Mouse (Mus musculus): ENCODE data around the gene Ube2v1.
"Not testable (repeated sequence)": the region's sequence is repeated elsewhere in the genome, so short reads cannot be mapped to it uniquely, and the experiment has no call there.

Ube2v1 gene

DNA sequence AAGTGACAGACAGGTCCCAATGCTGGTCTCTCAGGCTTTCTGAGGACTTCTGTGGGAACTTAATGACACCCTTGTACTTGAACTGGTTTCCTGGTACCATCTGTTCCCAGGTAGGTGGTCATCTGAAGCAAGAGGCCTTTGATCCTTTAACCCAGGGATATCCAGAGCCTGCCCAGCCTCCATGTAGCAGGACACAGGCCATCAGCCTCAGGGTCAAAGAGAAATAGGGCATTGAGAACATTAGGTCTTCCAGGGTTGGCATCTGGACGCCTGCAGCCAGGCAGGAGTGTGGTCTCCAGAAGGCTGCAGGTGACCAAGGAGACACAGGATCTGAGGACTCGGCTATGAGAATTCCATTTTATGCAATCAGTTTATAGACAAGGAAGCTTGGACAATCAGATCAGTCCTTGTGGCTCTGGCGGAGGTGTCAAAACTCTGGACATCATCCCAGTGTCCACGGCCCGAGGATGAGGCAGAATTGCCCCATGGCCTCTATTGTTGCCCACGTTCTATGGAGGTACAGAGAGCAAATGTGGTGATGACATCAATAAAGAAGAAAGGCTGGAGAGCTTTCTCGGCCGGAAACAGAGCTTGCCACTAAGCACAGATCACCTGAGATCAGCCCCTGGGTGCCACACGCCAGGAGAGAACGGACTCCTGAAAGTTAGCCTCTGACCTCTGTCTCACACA, 23.2 kb upstream of the Ube2v1 start:
- DNase-seq (ENCODE audit: low spot score in 2 of 2), result no peak

DNA sequence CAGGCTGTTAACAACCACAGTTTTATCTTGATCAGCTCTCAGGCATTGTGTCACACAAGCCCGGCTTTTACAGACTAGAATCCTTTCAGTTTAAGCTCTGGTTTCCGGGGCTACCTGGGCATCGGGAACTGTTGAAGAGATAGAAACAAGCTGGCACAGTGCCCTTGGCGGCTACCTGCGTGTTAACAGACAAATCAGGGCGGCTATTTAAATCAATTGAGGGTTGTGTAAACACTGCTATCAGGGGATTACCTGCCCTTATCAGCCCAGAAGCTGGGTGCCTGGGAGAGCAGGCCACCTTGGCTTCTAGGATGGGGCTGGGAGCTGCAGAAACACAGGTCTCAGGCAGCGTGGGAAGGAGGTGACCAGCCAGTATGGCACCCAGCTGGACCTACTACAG, 20.8 kb upstream of the Ube2v1 start:
- DNase-seq (ENCODE audit: low spot score in 2 of 2), result no peak

DNA sequence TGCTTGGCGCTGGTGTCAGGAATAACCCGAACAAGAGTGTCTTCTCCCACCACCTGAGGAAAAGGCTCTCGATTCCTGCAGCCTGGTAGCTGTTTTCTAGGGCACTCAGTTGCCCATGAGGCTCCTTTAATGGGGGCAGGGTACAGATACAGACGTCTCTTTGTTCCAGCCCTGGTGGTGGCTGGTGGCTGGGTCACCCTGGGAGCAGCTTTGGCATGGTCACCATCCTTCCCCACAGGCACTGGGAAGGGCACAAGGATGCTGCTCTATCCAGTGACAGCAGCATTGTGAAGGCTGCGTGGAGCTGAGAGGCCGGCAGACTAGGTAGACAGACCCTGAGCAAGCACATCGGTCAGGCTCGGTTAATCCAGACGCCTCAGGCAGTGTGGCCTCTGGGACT, 19.7 kb upstream of the Ube2v1 start:
- DNase-seq (ENCODE audit: low spot score in 2 of 2), result no peak

DNA sequence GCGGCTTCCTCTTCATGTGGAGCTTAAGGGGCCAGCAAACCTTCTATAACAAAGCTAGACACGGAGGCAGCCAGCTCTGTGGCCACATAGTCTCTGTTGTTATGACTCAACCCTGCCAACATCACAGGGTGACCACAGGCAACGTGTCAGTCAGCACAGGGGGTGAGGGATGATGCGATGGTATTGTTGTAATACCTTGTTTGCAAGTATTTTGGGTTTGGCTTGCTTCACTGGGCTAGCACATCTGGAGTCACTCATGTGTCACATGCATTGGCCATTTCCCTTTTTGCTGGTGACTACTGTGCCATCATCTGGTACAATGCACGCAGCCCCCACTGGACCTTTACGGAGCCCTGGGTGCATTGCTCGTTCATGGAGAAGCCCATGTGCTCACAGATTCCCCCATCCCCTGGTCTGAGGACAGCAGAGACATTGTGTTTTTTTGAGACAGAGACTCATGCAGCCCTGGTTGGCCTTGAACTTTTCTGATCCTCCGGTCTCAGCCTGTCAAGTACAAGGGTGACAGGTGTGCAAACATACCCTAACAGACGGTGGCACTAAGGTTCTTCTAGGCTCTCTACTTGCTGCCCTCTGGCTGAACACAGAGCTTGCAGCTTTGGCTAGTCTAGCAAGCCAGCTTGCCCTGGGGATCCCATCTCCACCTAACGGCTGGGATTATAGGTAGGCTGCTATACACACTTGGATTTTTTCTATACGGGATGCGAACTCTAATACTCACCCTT, 17.6 kb upstream of the Ube2v1 start:
- no peak for DNase-seq (ENCODE audit: low spot score in 2 of 2)

DNA sequence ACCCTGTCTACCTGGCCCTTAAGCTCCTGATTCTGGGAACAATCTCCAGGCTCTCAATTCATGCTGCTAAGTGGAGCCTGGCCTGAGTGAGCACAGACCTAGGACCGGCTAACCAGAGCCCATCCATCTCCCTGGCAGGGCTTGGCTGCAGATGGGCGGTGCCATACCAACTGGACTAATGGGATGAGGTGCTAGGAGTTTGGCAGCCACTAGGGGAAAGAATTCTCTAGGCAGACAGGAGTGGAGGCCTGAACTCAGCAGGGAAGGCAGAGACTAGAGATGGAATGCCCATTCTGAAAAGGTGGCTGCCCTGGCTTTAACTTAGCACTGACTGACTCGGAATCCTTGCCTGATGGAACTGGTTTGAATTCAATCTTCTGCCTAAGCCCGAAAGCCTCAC, 14.5 kb upstream of the Ube2v1 start:
- no peak for DNase-seq (ENCODE audit: low spot score in 2 of 2)

DNA sequence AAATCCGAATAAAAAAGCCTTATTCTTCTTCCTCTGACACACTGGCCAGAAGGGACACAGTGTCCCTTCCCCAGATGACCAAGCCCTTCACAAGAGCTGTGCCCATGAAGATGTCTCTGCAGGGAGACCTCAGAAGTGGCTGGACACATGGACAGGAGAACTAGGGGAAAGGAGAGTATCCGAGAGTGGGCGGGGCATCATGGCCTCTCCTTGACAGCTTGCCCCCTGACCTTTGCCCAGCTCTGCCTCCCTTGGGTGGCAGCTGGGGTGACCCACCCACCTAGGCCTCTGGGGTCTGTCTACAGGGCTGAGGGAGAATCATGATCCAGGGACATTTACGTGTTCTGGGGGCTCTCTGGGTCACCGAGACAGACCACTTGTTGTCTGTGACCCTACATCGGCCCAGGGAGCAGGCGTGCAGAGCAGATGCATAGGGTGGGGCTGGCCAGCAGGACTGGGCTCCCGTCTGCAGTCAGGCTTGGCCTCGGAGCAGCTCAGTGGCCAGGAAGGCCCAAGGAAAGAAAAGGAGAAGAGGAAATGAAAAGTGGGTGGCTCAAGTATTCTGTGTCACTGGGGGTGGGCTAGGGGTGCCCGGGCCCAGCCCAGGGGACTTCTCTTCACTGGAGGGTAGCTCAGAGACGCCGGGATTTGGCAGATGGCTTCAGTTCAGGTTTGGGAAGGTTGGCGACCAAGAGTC, 11.6 kb upstream of the Ube2v1 start:
- DNase-seq (ENCODE audit: low spot score in 2 of 2), result not testable (repeated sequence)

DNA sequence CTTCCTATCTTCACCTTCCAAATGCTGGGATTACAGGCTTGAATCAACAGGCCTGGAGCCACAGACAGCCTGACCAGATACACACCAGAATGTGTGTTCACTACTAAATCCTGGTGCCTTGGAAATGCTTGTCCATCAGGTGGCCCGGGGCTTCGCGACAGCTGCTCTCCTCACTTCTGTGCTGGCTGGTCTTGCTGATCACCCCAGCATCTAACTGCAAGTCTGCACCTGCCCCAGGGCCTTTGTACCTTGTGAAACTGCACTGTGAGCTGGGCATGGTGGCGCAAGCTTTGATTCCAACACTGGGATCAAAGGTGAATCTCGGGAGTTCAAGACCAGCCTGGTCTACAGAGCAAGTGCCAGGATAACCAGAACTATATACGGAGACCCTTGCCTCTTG, 10.3 kb upstream of the Ube2v1 start:
- DNase-seq (ENCODE audit: low spot score in 2 of 2), result no peak

DNA sequence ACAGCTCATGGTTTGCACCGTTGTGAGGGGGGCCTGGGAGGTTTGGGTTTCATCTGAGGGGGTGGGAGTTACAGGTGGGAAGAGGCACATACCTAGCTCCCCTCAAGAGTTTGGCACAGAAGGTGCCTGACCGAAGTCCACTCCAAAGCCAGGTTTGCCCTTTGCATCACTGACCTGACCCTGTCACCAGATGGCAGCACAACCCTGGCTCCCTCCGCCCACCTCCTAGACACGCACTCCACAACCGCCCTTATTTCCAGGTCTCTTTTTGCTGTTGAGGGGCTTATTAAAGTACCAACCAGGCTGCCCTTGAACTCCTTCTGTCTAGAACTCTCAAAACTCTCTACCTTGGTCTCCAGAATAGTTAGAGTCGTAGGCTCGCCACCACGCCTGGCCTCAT, 9.4 kb upstream of the Ube2v1 start:
- peak; percentile 43 to 44 for DNase-seq (ENCODE audit: low spot score in 2 of 2)

DNA sequence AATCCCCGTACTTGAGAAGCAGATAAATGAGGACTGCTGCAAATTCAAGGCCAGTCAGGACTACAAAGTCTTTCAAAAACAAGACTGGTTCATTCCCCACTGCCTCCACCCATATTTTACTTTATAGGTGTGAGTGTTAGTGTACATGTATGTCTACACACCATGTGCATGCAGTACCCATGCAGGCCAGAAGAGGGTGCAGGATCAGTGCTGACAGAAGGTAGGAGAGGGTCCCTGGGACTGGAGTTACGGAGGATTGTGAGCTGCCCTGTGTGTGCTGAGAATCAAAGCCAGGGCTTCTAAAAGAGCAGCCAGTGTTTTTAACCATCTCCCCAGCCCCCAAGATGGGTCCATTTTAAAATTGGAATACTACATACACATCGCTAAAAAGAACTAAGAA, 8.4 kb upstream of the Ube2v1 start:
- DNase-seq (ENCODE audit: low spot score in 2 of 2), result no peak

DNA sequence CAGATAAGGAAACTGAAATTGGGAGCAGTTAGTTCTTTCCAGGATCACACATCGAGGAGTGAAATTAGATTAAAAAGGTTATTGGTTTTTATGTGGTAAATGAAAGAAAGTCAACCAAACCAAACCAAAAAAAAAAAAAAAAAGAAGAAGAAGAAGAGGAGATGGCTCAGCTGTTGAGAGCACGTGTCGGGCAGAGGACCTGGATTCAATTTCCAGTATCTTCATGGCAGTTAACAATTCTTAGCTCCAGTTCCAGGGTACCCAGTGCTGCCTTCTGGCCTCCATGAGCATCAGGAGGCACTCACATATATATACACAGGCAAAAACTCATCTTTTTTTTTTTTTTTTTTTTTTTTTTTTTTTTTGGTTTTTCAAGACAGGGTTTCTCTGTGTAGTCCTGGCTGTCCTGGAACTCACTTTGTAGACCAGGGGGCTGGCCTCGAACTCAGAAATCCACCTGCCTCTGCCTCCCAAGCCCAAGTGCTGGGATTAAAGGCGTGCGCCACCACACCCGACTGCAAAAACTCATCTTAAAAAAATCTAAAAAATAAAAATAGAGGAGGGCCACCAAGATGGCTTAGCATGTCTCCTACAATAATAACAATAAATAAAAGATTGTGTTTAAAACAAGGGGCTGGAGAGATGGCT, 3.1 kb upstream of the Ube2v1 start:
- DNase-seq (ENCODE audit: low spot score in 2 of 2), result no peak

DNA sequence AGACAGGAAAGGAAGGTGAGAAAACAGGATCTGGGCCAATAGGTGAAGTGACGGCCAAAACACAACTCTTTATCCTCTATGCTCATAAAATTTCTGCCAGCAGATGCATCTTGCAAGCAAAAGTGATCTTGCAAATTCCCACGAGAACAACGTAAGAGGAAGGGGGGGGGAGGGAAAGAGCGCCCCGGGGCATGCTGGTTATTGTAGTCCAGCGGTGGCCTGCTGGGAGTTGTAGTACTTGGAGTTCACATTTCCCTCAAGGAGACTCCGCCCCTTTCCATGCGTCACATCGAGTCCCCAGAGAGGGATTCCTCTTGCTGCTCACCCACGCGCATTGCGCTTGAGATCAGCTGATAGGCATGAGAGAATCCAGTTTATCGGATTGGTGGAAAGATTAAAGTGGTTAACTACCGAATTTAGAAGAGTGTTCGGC, 2.5 kb upstream of the Ube2v1 start:
- DNase-seq (ENCODE audit: low spot score in 2 of 2), result peak; percentile 88 to 94

DNA sequence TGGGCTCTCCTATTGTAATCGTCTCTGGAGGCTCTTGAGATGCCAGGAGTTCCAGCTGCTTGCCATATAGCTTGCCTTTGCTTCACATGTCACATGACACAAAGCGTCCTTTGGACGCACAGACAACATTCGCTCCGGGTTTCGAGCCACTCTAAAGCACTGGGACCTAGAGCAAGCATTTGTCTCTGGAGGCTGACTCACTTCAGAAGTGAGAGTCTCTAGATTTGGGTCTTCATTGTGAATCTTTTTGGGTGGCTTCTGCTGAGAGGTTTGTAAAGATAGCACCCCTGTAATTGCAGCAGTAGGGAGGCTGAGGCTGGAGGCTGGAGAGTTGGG, 1.6 kb upstream of the Ube2v1 start:
- no peak for DNase-seq (ENCODE audit: low spot score in 2 of 2)

DNA sequence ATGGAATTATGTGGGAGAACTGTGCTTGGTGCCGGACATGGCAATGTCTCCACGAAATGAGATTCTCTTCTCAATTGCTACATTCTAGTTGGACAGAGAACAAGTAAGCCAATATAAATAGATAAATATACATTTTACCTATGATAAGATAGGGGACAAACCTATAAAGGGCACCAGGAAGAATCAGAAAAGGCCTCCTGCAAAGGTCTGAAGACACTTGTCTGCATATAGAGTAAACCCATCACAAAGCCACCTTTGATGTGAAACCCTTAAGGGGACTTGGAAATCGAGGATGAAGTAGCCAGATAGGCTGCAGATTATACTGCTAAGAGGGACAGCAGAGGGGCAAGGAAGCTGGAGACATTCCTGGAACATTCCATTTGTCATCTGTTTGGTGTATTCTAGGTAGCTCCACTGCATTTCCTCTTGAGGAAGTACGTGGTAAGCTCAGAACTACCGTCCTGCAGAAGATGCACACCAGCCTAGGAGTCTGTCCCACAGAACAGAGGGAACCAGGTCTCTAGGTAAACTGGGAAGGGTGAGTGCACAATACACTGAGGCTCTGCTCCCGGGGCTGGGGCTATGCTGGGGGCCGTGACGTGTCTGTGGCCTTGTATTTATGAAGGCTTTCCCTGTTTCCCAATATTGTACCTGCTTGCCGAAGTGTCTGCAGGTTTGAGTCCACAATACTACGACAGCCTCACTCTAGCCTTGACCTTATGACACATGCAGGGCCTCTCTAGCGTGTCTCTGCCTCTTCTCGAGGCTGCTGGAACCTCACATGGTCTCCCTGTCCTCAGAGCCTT, 1.0 kb upstream of the Ube2v1 start:
- DNase-seq (ENCODE audit: low spot score in 2 of 2), result no peak

DNA sequence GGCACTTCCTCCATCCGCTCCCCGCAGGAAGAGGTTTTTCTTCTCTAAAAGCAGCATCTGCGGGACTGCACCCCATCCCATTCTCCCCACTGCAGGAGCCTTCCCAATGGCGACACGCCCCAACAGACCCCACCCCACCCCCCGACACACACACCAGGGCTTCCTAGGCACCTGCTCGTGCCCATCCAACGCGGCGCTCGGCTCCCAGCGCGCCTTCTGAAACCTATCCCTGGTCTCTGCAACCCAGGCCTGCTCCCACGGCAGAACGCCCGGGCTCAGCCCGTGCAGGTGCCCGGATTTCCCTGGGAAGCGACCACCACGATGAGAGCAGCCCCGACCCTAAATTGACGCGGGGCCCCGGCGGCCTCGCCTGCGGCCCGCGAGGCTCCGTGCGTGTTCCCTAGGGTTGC, 709 bp downstream of the Ube2v1 start:
- DNase-seq (ENCODE audit: low spot score in 2 of 2), result no peak

DNA sequence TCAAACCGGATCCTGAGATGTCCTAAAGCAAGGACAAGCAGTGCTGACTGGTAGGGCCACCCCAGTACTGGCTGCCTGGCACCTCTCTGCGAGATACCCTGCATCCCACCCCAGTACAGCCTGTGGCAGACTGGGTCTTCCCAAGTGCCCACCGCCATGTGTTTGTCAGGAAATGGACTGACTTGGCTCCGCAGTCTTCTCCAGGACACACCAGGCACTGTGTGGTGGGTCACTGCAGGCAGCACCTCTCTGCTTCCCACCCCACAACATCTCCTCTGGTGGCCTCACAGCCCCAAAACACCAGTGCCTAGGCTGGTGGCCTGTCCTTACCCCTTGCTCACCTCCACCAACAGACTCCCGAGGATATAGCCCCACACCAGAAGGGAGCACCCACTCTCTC, 1.5 kb downstream of the Ube2v1 start:
- no peak for DNase-seq (ENCODE audit: low spot score in 2 of 2)

DNA sequence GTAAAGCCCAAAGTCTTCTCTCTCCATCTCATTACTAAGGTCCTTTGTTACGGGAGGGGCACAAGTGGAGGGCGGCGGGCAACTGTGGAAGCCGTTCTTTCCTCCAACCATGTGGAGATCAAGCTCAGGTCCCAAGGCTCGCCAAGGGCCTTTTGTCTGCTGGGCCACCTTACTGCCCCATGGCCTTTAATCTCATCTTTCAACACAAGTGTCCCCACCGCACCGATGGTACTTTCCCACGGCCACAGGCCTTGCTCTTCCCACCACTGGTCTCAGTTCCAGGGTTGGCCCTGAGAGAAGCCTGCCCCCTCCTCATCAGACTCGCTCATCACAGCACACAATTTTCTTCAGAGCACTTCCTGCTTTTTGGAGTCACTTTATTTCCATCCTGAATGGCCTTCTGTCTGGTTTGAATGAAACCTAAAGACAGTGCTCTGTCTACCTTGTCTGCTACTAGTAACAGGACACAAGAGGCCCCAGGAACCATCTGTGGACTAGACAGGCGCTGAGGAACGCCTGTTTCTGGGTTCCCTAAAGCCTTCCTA, 2.2 kb downstream of the Ube2v1 start:
- no peak for DNase-seq (ENCODE audit: low spot score in 2 of 2)

DNA sequence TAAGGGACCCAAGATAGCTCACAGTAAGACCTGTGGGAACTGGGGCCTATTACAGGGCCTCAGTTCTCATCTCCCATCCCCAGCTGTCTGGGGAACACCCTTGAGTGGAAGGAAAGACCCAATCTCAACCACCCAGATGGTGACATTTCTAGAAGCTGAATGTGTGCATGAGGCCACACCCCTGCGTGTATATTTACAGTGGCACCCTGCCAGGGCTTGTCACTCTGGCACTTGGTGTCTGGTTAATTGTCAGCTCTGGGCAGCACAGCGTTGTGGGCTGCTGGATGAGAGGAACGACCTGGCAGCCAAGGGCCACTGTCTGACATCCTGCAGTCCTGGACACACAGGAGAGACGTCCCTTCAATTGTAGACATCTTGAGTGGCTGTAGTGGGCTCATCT, 3.0 kb downstream of the Ube2v1 start:
- peak in 1 of 2 experiments; percentile 32 for DNase-seq (ENCODE audit: low spot score in 2 of 2)

DNA sequence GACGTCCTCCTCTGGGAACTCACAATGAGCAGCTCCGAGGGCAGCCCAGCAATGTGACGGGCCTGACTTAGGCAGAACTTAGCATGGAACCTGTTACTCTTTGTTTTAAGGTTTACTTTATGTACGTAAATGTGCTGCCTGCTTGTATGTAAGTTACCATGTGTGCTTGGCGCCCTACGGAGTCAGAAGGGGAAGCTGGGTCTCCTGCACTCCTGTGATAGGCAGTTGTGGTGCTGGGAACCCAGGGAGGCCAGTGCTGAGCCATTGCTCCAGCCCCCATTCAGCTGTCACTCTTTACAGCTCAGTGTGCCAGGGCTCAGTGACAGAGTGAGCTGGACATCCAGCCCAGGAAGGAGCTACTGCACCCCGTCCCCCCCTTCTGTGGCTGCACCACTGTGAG, 4.9 kb downstream of the Ube2v1 start:
- no peak for DNase-seq (ENCODE audit: low spot score in 2 of 2)

DNA sequence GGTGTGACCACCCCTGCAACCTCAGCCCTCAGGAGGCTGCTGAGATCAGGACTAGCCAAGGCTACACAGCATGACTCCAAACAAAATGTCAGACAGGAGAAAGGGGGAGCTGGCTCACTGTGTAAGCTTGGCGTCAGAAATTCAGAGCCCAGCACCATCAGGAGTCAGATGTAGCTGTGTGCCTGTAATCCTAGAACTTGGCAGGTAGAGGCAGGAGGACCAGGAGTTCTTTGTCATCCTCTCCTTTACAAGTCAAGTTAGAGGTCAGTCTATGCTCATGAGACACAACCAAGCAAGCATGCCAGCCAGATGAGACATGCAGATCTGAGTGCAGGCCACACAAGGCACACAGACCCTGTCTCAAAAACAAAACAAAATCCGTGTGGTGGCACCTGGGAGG, 6.2 kb downstream of the Ube2v1 start:
- DNase-seq (ENCODE audit: low spot score in 2 of 2), result no peak

DNA sequence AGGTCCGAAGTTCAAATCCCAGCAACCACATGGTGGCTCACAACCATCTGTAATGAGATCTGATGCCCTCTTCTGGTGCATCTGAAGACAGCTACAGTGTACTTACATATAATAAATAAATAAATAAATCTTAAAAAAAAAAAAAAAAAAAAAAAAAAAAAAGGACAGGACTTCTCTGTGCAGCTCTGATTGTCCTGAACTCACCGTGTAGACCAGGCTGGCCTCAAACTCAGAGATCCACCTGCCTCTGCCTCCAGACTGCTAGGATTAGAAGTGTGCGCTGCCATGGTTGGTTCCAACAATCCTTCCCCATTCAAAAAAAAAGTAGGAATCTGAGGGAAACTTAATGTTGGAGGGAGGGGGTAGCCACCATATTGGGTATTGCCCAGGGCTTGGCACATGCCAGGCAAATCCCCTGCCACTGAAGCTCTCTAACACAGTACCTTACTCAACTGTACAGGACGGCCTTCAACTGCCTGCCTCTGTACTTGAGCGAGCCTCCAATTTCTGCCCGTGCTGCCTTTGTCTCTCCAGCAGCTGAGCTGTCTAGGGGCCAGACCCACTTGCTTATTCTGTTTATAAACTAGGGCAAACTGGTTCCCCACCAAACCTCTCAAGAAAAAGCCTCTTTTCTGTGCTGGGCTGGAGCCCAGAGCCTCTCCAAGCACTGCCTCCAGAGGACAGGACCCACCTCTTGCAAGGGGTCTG, 7.4 kb downstream of the Ube2v1 start:
- no peak for DNase-seq (ENCODE audit: low spot score in 2 of 2)

DNA sequence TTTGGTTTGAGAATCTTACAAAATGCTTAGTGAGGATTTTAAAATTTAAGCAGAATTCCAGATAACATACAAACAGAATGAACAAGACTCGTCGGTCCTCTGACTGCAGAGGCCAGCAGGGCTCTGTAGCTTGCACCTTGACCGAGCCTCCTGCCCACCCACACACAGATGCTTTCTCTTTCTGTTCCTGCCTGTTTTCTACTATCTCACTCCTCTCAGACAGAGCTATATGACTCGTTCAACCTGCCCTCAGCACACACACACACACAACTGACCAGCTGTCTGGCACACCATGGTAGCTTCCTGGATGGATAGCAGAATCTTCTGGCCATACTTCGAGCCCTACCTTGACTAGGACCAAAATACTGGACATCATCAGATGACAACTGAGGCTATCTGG, 8.9 kb downstream of the Ube2v1 start:
- no peak for DNase-seq (ENCODE audit: low spot score in 2 of 2)
